Mouse (Mus musculus): Measurements from ENCODE around the gene Ifi206. TPM values are rescaled to one million over a fixed set of nuclear protein-coding genes. Genes with fewer than 3 reads are reported as not detected.

The Ifi206 gene
- polyA plus RNA-seq, 1 experiment from 2014 or later: 0.09 TPM

DNA sequence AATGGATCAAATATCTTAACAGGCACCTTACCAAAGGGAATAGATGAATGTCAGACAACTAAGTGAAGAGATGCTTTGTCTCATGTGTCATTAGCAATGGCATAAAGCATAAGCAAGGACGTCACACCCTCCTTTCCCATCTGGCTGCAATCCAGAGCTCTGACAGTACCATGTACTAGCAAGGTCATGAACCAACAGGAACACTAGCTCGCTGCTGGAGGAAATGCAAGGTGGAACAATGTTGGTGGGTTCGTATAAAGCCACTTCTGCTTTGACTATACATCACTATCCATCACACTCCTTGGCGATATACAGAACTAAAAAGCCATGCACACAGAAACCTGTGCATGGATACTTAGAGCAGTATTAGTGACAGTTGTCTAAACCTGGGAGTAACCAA lies 43.8 kb downstream of the Ifi206 start:
- Histone ChIP-seq H3K27me3 (replicated peaks) (no peaks in the 10 kb centered on the region), H3K4me1 (no peaks in the 10 kb centered on the region), H3K4me2 (no peak overlapping the region), H3K27ac (replicated peaks) (no peak overlapping the region), H3K9me3 (no peaks in the 10 kb centered on the region; the same call in 1 of the 2 replicates), H3K9ac (no peak overlapping the region), H3K4me3 (no peak overlapping the region), H3K36me3 (no peaks in the 10 kb centered on the region)
- 53% methylated on average over 4 of the region's 4 CpGs for whole genome bisulfite sequencing
- ATAC-seq (ENCODE audit: extremely low read depth, insufficient number of reproducible peaks, low FRiP score, low TSS enrichment): no peak

DNA sequence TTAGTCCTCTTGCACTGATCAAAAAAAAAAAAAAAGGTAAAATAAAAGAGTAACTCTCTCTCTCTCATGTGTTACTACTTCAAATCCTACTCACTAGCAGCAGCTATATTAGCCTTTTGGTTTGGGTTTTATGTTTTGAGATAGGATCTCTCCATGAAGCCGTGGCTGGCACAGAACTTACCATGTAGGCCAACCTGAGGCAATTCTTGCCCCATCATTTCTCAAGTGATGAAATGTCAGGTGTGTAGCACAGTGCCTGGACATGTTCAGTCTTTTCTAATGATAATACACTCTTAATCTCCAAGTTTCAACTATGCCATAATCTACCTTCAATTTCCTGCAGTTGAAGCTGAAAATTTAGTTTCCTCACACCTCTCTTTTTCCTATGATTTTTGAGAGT lies 47.8 kb downstream of the Ifi206 start:
- Histone ChIP-seq H3K4me2 (no peak overlapping the region), H3K27ac (replicated peaks) (no peak overlapping the region), H3K9me3 (no peaks in the 10 kb centered on the region; the same call in 1 of the 2 replicates), H3K4me3 (no peak overlapping the region), H3K9ac (no peak overlapping the region), H3K27me3 (replicated peaks) (no peaks in the 10 kb centered on the region), H3K36me3 (no peaks in the 10 kb centered on the region), H3K4me1 (no peaks in the 10 kb centered on the region)
- ATAC-seq (ENCODE audit: extremely low read depth, insufficient number of reproducible peaks, low FRiP score, low TSS enrichment): no peak
- WGBS: 69% methylated on average over 1 of the region's 1 CpGs

DNA sequence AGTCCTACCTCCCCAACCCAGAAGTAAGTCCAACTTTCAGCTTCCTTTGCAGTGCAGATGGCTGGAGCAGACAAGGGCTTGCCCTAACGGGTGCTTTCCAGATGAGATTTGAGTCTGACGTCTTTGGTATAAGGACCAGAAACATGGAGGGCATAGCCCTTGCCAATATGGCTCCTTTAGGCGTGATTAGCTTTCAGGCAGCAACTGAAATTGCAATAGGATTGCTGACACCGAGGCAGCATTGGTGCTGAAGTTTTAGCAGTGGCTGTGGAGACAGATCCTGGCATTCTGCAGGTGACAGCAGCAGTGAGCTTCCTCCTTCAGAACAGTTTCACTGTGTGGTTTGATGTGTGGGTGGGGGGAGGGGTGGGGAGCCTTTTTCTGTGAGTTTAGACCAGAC lies 49.6 kb downstream of the Ifi206 start:
- no peaks in the 10 kb centered on the region for H3K27me3 ChIP-seq (replicated peaks)
- no peak overlapping the region for H3K4me2 ChIP-seq
- WGBS: 55% methylated on average over 4 of the region's 4 CpGs
- no peaks in the 10 kb centered on the region for H3K36me3 ChIP-seq
- 0 out of 2 replicates have a peak, but pooled peaks cover 4% of the 10 kb centered on the region for H3K4me1 ChIP-seq
- H3K9ac ChIP-seq: no peak overlapping the region
- no peaks in the 10 kb centered on the region; the same call in 1 of the 2 replicates for H3K9me3 ChIP-seq
- no peak overlapping the region for H3K27ac ChIP-seq (replicated peaks)
- ATAC-seq (ENCODE audit: extremely low read depth, insufficient number of reproducible peaks, low FRiP score, low TSS enrichment): no peak
- H3K4me3 ChIP-seq: no peak overlapping the region

DNA sequence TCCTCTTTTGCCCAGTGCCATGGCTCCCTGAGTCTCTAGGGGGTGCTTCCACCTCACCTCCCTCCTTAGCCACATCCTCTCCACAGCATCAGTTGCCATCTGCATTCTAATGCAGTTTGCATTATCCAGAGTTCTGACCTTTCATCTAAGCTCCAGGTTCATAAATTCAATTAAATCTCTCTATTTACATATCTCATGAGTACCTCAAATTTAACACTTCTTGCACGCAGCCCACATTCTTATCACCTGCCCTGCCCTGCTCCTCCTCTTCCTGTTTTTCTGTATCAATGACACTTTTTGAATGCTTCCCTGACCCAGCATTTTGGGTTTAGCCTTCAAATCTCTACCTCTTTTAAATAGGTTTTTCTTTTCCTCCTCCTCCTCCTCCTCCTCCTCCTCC lies 50.2 kb downstream of the Ifi206 start:
- Histone ChIP-seq H3K36me3 (no peaks in the 10 kb centered on the region), H3K9ac (no peak overlapping the region), H3K27me3 (replicated peaks) (no peaks in the 10 kb centered on the region), H3K4me1 (0 out of 2 replicates have a peak, but pooled peaks cover 4% of the 10 kb centered on the region), H3K27ac (replicated peaks) (no peak overlapping the region), H3K9me3 (no peaks in the 10 kb centered on the region; the same call in 1 of the 2 replicates), H3K4me3 (no peak overlapping the region), H3K4me2 (no peak overlapping the region)
- ATAC-seq (ENCODE audit: extremely low read depth, insufficient number of reproducible peaks, low FRiP score, low TSS enrichment): no peak
- 46% methylated on average over 1 of the region's 1 CpGs for WGBS

DNA sequence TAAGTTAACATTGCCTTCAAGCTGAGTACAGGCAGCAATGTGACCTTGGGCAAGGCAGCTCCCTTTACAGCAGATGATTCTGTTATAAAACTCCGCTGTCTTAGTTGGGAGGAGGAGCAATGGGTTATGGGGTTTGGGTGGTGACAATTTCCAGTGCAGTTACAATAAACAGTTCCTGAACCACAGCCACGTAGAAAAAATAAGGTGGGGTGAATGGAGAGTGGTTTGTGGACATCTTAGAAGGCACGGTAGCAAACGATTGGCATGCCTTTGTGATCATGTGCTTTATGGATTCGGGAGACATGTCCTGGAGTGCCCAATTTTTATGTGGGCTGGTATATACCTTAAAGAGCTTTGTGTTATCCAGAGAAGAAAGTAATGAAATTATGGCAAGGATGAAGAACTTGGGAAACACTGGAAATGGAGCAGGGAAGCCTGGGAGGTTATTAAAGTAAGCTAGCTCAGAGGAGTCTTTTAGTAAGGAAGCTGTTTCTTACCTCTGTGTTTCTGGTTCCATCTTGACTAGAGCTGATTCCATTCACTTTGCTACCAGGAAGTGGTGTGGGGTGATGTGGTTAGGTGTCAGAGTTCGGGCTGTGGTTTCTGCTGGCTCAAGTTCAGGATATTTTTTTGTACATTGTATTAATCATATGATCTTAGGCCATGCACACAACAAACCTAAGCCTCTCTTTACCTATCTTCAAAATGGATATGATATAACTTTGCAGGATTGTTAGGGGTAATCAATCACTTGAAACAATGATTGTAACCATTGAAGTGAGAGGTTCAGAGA lies 53.5 kb downstream of the Ifi206 start:
- no peaks in the 10 kb centered on the region for H3K27me3 ChIP-seq (replicated peaks)
- no peak overlapping the region for H3K27ac ChIP-seq (replicated peaks)
- H3K9ac ChIP-seq: no peak overlapping the region
- no peak for ATAC-seq (ENCODE audit: extremely low read depth, insufficient number of reproducible peaks, low FRiP score, low TSS enrichment)
- WGBS: 66% methylated on average over 6 of the region's 6 CpGs
- no peak overlapping the region for H3K4me2 ChIP-seq
- H3K4me1 ChIP-seq: 0 out of 2 replicates have a peak, but pooled peaks cover 4% of the 10 kb centered on the region
- no peak overlapping the region for H3K4me3 ChIP-seq
- no peaks in the 10 kb centered on the region for H3K36me3 ChIP-seq
- no peaks in the 10 kb centered on the region for H3K9me3 ChIP-seq

DNA sequence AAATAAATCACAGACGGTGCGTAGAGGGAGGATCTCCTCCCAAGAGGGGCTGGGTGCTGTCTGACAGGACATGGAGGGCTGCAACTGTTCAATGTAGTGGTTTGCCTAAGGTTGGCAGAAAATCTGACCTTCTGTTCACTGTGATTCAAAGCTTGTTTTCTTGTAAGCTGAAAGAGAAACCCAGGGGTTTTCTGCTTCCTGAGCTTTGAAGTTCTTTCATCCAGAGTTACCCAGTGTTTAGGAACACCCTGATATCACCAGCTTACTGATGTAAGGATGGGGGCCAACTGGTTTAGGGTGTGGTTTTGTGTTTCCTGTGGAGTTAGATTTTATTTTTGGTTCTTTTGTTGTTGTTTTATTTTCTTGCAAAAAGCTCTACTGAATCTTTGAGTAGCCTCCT lies 58.4 kb downstream of the Ifi206 start:
- no peaks in the 10 kb centered on the region for H3K27me3 ChIP-seq (replicated peaks)
- ATAC-seq (ENCODE audit: extremely low read depth, insufficient number of reproducible peaks, low FRiP score, low TSS enrichment): no peak
- no peak overlapping the region for H3K4me2 ChIP-seq
- no peak overlapping the region for H3K9ac ChIP-seq
- 0 out of 2 replicates have a peak, but pooled peaks cover 4% of the 10 kb centered on the region for H3K4me1 ChIP-seq
- H3K9me3 ChIP-seq: no peaks in the 10 kb centered on the region
- 66% methylated on average over 2 of the region's 2 CpGs for WGBS
- no peak overlapping the region for H3K4me3 ChIP-seq
- H3K36me3 ChIP-seq: no peaks in the 10 kb centered on the region
- no peak overlapping the region for H3K27ac ChIP-seq (replicated peaks)

DNA sequence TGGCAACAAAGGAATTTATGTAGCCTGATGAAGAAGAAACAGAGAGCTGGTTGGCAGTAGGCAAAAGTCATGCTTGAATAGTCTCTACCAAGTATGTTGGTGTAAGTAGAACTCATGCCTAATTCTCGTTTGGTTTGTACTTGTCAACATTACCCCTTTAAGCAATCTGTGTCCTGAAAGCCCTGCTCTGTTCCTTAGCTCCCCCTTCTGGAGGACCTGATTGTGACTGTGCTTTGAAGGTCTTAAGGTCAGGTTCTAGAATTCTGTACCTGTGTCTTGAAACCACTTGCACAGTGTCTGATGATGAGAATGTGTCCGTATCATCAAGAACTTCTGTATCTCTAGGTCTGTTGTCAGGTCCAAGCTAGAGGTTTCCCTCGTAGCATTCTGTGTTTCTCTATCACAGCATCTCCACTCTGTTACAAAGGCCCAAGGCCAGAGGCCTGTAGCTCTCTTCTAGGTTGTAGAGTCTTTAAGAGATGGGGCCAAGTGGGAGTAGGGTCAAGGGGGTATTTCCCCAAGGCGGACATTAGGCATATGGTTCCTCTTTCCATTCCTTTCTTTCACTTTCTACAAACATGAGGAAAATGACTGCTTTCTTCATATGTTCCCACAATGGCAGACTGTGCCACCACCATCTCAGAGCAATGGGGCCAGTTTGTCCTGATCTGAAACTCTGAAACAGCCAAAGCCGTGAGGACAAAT lies 60.7 kb downstream of the Ifi206 start:
- Histone ChIP-seq H3K27me3 (replicated peaks) (no peaks in the 10 kb centered on the region), H3K9ac (no peak overlapping the region), H3K36me3 (no peaks in the 10 kb centered on the region), H3K4me1 (no peaks in the 10 kb centered on the region), H3K4me3 (no peak overlapping the region), H3K4me2 (no peak overlapping the region), H3K9me3 (no peaks in the 10 kb centered on the region), H3K27ac (replicated peaks) (no peak overlapping the region)
- ATAC-seq (ENCODE audit: extremely low read depth, insufficient number of reproducible peaks, low FRiP score, low TSS enrichment): no peak
- 77% methylated on average over 5 of the region's 5 CpGs for WGBS

DNA sequence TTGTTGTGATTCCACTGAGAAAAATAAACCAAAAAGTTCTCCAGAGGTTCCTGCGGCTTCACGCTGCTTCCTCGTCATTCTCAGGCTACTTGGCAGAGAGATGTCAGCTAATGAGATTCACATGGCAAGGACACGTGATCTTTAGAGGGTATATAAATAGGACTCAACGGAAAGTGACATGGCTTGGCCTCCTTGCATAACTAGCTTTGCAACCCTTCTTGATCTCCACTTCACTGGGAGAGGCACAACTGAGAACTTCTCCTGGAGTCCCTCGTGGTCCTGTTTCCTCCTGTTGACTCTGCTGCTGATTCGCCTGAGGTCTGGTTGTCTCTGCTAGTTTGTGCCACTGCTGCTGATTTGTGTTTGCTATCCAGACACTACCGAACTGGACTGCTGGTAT lies 63.5 kb downstream of the Ifi206 start:
- H3K9ac ChIP-seq: no peak overlapping the region
- no peak overlapping the region for H3K27ac ChIP-seq (replicated peaks)
- H3K27me3 ChIP-seq (replicated peaks): no peaks in the 10 kb centered on the region
- no peak for ATAC-seq (ENCODE audit: extremely low read depth, insufficient number of reproducible peaks, low FRiP score, low TSS enrichment)
- 68% methylated on average over 8 of the region's 8 CpGs for WGBS
- H3K4me1 ChIP-seq: no peaks in the 10 kb centered on the region
- no peak overlapping the region for H3K4me3 ChIP-seq
- no peak overlapping the region for H3K4me2 ChIP-seq
- H3K9me3 ChIP-seq: no peaks in the 10 kb centered on the region
- H3K36me3 ChIP-seq: no peaks in the 10 kb centered on the region

DNA sequence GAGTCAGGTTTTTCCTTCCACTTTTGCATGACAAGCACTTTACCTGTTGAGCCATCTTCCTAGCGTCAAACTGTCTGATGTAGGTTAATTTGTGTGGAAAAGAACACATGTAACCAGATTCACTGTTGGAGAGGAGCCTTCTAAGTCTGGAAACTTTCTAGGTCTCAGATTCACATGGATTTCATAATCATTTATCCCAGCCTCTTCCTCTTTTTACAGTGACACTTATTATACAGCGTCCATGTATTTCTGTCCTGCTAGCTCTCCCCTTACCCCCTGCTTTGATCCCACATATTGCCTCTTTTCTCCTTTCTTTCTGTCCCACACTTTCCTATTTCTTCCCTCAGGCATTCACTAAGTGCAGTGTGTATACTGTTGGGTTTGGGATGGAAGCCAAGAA lies 64.5 kb downstream of the Ifi206 start:
- Histone ChIP-seq H3K4me3 (no peak overlapping the region), H3K36me3 (no peaks in the 10 kb centered on the region), H3K9me3 (no peaks in the 10 kb centered on the region), H3K9ac (no peak overlapping the region), H3K4me1 (no peaks in the 10 kb centered on the region), H3K4me2 (no peak overlapping the region), H3K27ac (replicated peaks) (no peak overlapping the region), H3K27me3 (replicated peaks) (no peaks in the 10 kb centered on the region)
- 79% methylated on average over 2 of the region's 2 CpGs for WGBS
- no peak for ATAC-seq (ENCODE audit: extremely low read depth, insufficient number of reproducible peaks, low FRiP score, low TSS enrichment)

DNA sequence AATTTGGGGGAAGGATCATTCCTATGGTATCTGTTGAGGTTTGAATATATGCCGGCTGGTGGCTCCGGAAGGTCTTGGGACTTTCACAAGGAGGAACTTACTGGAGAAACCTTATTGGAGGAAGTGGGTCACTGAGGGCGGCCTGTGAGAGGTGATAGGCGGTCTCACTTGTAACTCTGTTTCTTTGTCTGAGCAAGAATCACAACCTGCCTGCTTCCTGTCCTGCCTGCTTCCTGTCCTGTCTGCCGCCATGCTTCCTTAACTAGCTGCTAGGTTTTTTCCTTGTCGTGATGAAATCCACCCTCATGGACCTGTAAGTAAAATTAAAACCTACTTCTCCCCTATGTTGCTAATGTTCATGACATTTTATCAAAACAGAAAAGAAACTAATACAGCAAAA lies 70.5 kb downstream of the Ifi206 start:
- Histone ChIP-seq H3K36me3 (no peaks in the 10 kb centered on the region), H3K27me3 (replicated peaks) (no peaks in the 10 kb centered on the region), H3K4me1 (no peaks in the 10 kb centered on the region), H3K9ac (no peak overlapping the region), H3K4me3 (no peak overlapping the region), H3K27ac (replicated peaks) (no peak overlapping the region), H3K9me3 (no peaks in the 10 kb centered on the region), H3K4me2 (no peak overlapping the region)
- WGBS: 58% methylated on average over 6 of the region's 6 CpGs
- ATAC-seq (ENCODE audit: extremely low read depth, insufficient number of reproducible peaks, low FRiP score, low TSS enrichment): no peak

DNA sequence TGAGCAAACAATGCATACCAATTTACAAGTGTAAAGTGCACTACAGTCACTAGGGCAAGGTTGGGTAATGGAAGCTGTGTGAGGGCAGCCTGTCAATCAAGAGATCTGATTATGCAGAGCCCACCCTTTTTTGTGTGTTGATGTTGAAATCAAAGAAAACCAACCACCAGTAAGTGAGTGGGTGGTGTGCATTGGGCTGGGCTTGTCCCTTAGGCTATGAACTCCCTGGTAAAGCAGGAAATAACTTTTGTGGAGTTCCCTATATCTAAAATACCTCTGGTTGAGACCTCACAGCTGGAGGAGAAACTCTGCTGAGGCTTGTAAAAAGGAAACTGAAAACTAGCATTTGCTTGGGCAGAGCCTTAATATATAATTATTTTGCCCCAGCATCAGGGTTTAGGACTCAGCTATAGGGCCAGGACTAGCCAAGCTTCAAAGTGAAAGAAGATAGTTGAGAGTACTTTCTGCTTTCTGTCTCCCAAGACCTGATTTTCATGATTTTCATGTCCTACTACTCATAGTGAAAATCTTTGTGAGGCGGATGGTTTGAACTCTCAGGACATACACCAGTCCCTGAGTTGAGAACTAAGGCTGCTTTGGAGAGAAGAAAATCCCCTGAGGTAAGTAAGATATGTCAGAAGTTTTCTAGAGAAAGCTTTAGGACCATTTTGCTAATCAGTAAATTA lies 71.8 kb downstream of the Ifi206 start:
- WGBS: 80% methylated on average over 1 of the region's 1 CpGs
- ATAC-seq (ENCODE audit: extremely low read depth, insufficient number of reproducible peaks, low FRiP score, low TSS enrichment): no peak
- no peak overlapping the region for H3K27ac ChIP-seq (replicated peaks)
- no peaks in the 10 kb centered on the region for H3K27me3 ChIP-seq (replicated peaks)
- H3K36me3 ChIP-seq: no peaks in the 10 kb centered on the region
- H3K4me1 ChIP-seq: no peaks in the 10 kb centered on the region
- H3K9me3 ChIP-seq: no peaks in the 10 kb centered on the region
- H3K9ac ChIP-seq: no peak overlapping the region
- no peak overlapping the region for H3K4me2 ChIP-seq
- H3K4me3 ChIP-seq: no peak overlapping the region

Data from heart, embryonic 13.5 days (tissue).